Mouse (Mus musculus): ENCODE data around the gene Nkx6-2.
A peak's percentile ranks its signal among the peaks of the same experiment; 100 is the strongest.

The Nkx6-2 gene

GRCm38 (mm10) chr7:139582595-139582994 lies at the start of gene Nkx6-2:
Gene Nkx6-2 (minus strand): TSS chr7:139582797.
- DNase-seq (ENCODE audit: low spot score): peak; percentile 32

- no peak for DNase-seq (ENCODE audit: low spot score)
Observed at GRCm38 (mm10) chr7:139625156-139625555, 42.6 kb upstream of the Nkx6-2 start.

- no peak for DNase-seq (ENCODE audit: low spot score)
Observed at GRCm38 (mm10) chr7:139622568-139622967, 40.0 kb upstream of the Nkx6-2 start.

GRCm38 (mm10) chr7:139615767-139616766 lies 33.5 kb upstream of the Nkx6-2 start:
- peak; percentile 7 for DNase-seq (ENCODE audit: low spot score)

GRCm38 (mm10) chr7:139610328-139610727 lies 27.7 kb upstream of the Nkx6-2 start:
- no peak for DNase-seq (ENCODE audit: low spot score)

- DNase-seq (ENCODE audit: low spot score): no peak
Observed at GRCm38 (mm10) chr7:139595862-139596261, 13.3 kb upstream of the Nkx6-2 start.

- no peak for DNase-seq (ENCODE audit: low spot score)
Observed at GRCm38 (mm10) chr7:139595311-139595710, 12.7 kb upstream of the Nkx6-2 start.

- DNase-seq (ENCODE audit: low spot score): no peak
Observed at GRCm38 (mm10) chr7:139591311-139591710, 8.7 kb upstream of the Nkx6-2 start.

- no peak for DNase-seq (ENCODE audit: low spot score)
Observed at GRCm38 (mm10) chr7:139590302-139590701, 7.7 kb upstream of the Nkx6-2 start.

GRCm38 (mm10) chr7:139587919-139588318 lies 5.3 kb upstream of the Nkx6-2 start:
- DNase-seq (ENCODE audit: low spot score): no peak

GRCm38 (mm10) chr7:139585183-139585821 lies 2.7 kb upstream of the Nkx6-2 start:
- no peak for DNase-seq (ENCODE audit: low spot score)

- no peak for DNase-seq (ENCODE audit: low spot score)
Observed at GRCm38 (mm10) chr7:139584221-139585175, 1.9 kb upstream of the Nkx6-2 start.

- DNase-seq (ENCODE audit: low spot score): no peak
Observed at GRCm38 (mm10) chr7:139583094-139583737, 619 bp upstream of the Nkx6-2 start.

GRCm38 (mm10) chr7:139581801-139582571 lies 611 bp downstream of the Nkx6-2 start:
- no peak for DNase-seq (ENCODE audit: low spot score)

GRCm38 (mm10) chr7:139580851-139581775 lies 1.5 kb downstream of the Nkx6-2 start:
- DNase-seq (ENCODE audit: low spot score): no peak

- DNase-seq (ENCODE audit: low spot score): peak; percentile 16
Observed at GRCm38 (mm10) chr7:139579261-139579905, 3.2 kb downstream of the Nkx6-2 start.

GRCm38 (mm10) chr7:139576064-139576686 lies 6.4 kb downstream of the Nkx6-2 start:
- DNase-seq (ENCODE audit: low spot score): no peak

- no peak for DNase-seq (ENCODE audit: low spot score)
Observed at GRCm38 (mm10) chr7:139572665-139573064, 9.9 kb downstream of the Nkx6-2 start.

Measured in ovary, adult 18-20 months (tissue).